Mouse (Mus musculus): ENCODE measurements around the gene Inhba.

The Inhba gene

DNA sequence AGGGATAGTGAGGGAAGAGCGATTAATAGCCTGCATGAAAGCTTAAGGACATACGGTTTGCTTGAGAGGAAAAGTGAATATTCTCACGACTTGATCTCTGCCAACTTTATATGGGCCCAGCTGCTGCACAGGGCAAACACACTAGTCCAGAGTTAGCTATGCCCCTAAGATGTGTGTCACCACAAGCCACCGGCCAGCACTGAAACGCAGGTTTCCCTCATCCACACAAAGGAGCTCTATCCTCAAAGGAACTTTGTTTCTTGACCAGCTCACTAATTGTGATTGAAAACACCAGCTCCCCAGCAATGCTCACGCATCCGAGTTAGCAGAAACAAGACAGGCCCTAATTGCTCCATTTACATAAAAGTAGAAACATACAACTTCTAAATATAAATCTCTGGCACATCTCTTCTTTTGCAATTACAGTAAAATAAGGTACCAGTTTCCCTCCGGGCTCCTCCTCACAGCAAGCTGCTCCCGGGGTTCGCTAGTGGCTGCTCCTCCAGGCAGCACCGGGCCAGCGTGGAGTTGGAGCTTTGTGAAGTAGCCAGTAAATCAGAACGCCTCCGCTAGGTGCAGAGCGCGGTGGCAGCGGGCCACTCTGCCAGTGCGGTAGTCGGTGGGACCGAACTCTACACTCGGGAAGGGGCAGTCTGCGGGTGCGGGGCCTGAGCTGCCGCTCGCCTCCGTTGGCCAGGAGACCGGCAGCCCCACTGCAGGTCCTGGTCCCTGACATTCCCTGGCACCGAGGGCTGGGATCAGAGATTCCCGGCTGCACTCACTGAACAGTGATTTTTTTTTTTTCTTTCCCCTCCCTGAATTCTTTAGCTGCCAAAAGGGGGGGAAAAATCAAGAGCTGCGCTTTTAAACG is at the start of gene Inhba:
Gene Inhba (plus strand): TSS at position 480 of the 871 bp plus-strand sequence.
- peak; percentile 75 for DNase-seq

DNA sequence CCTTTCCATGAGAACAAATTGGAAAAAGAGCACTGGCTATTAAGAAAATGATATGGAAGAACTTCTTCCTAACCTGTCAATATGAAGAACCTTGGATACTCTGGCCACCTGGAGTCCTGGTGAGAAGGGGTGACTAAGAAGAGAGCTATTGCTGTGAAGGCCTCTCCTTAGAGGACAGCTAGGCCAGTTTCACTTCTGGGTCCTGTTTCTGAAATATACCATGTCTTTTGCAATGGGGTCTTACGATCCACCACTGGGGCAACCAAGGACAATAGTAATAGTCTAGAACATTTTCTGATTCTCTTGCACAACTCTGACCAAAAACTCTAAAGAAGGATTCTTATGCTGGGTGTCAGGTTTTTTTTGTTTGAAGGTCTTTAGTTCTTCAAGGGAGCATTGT is 35.1 kb upstream of the Inhba start:
- no peak for DNase-seq

DNA sequence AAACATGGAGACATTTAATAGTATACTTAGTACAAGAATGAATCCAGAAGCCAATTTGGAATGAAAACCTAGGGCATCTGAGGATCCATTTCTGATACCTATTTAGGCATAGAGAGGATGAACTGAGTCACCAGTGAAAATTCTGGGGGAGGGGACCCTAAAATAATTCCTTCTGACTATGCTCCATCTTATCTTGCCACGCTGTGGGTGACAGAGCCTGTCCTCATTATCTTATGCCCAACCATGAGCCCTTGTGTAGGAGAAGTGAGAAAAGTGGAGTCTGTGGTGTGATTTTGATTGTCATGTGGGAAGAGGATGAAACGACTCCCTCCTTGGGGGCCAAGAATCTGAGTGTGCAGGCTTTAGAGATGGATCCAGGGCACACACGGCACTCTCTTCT is 32.1 kb upstream of the Inhba start:
- DNase-seq: no peak

DNA sequence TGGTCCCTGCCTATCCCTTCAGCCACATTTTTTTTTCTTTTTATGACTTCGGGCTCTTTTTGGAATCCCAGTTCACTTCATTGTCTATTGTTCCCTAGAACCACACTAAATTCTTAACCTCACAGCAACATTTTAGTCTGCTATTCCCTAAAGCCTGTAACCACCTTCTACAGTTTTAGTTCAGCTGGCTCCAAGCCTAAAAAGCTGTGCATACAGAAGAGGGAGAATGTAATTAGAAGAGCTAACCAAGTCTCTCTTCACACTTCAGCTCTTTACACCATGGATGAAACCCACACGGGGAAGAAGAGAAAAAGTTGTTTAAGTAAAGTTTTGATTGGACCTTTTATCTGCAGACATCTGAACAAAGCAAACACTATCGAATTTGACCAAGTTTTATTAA is 29.6 kb upstream of the Inhba start:
- DNase-seq: no peak

DNA sequence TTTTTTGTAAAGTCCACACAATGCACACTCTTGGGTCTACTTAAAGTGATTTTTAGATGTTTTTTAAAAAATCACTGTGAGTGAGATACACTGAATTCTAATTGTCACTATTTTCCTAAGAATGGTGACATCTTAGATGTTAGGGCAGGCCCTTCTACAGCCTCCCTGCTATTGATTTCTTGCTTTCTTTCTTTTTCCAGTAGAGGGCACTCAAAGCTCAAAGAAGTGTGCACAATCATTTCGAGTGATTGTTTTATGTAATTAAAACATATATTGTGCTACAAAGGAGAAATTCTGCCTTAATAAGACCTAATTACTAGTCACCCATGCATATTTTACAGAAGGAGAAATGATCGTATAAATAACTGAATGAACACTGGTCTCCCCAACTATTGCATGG is 25.9 kb upstream of the Inhba start:
- peak in 1 of 2 experiments; percentile 22 for DNase-seq

DNA sequence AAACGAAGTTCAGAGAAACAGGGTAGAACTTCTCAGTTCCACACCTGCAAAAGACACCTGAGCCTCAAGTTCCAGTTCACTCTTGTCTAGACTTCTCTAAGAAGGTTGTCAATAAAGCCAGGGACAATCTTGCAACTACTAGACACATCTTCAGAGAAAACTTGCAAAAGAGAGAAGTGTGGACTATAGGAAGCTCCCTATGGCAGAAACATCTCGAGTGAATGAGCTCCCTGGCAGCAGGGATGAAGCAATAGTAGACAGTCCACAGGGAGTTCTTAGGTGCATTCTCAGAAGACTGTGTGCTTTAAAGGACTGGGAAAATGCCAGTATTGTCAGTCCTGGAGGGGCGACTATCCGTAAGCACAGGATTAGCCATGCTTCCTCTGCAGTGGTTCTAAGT is 25.5 kb upstream of the Inhba start:
- no peak for DNase-seq

DNA sequence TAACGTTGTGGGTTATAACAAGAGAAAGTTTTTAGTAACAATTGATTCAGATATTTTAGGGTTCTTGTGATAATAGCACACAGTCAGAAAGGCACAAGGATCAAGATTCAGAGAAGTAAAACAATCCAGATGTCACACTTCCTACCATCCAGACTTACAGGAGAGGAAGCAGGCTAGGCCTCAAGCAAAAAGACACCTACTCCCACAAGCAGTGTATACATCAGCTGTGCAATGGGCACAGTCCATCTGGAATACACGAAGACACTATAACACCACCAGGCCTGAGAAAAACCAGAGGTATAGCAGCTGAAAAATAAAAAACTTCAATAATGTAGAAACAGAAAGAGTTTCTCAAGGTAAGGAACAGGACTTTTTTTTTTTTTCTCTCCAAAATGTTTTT is 16.3 kb upstream of the Inhba start:
- no peak for DNase-seq

DNA sequence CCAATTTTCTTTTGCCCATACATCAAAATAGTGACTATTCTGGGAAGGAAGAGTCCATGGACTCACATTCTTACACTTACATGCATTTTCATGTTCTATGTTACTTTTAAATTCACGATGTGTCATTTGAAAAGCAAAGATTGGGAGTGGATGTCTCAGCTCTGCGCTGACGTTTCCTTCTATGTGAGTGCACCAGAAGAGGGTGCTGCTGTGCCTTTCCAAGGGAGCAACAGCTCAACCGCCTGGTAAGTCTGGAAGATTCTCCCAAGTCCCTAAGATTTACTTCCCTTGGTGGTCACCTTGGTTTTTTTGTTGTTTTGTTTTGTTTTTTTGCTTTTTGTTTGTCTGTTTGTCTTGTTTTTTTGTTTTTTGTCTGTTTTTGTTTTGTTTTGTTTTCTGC is 6.1 kb upstream of the Inhba start:
- DNase-seq: peak; percentile 74 to 77

DNA sequence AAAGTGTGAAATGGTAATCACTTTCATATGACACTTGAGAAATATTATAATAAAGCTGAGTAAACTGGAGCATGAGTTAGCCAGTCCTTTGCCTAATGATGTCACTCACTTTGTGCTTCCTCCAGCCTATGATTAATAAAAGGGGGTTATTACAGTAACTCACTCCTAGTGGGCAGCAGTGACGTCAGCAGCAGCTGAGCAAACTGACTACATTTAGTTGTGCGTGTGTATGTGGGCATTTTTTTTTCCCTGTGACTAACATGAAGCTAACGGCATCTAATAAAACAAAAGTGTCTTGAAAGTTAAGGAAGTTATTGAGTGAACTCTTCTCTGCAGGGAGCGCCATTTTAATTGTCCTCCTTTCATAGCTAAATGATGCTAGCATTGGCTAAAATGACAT is 3.9 kb upstream of the Inhba start:
- DNase-seq: no peak

DNA sequence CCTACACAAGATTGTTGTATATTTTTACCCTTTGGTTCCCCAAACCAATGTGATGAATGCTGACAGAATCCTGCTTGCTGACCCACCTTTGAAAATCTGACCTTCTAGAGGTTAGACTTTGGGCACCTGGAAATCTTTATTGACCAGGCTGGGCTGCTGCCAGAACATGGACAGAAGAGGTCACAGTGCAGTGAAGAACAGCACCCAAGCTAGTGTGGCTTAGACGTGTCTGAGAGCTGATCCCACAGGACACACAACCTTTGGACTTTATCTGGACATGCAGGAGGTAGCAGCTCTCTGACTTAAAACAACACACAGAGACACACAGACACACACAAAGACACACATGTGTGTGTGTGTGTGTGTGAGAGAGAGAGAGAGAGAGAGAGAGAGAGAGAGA is 3.3 kb upstream of the Inhba start:
- DNase-seq: no peak

DNA sequence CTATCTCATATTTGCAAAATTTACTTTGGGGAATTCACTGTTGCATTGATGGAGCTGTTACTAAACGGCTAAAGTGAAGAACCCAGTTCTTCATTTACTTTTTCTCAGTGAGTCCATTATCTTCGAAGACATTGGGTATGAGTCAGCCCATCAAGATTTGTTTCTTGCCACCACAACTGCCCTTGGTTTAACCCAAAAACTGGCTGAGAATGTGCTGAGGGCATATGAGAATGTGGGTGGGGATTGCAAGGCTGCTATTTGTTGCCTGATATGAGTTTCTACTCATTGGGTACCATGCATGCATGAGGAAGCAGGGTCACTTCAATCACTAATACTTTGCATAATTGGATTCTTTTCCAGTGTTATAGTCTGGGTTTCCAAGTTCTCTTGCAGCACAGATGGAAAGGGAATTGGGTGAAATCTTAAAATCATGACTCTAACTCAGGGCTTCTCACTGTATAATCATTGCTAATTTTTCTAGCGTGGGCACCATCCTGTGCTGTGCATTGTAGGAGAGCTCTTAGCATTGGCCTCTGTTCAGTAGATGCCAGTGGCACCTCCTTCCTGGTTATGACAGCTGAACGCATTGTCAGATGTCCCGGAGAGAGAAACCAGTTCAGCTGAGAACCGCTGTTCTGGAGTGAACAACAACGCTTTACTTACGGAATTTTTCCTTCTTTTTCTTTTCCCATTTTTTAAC is 1.7 kb upstream of the Inhba start:
- no peak for DNase-seq

DNA sequence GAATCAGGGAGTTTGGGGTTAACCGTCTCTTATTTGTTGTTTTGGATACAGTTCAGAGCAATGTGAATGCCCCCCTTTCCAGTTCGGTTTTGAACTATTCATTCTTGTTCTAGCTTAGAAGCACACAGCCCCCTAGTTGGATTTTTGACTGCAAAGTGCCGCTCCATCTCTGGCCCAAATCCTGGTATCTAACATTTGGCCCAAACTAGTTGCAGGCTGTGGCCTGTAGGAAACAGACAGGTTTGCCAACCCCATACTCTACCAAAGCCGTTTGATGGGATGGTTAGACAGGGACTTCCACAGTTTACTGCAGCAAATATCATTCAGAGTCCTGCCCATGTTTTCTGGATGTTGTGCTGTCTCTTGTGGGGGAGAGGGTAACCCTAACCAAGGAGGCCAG is 1.1 kb upstream of the Inhba start:
- DNase-seq: no peak

DNA sequence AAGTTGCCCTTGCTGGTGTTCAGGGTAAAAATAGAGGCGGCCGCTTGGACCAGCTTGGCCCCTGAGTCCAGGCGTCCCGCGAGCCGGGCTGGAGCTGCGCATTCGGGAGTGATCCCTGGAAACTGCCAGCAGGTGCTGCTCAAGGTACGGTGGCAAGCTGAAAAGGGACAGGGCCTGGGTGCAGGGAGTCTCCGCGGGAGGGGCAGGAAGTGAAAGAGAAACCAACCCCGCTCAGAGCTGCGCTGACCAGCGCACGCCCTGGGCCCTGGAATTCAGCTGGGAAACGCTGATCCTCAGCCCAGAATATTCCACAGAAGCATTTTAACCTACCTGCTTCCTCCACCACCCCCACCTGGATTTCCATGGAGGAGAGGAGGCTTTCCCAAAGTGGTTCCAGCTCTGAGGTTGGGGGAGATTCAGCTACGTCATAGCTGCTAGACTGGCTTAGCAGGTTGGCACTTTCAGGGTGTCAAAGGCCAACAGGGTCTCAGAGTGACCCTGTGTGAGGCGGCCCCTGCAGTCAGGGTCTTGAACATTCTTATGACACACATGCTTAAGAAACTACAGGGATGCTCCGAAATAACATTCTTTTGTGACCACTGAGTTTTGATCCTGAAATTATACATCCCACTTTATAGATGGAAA is 714 bp downstream of the Inhba start:
- DNase-seq: peak; percentile 80 to 82

DNA sequence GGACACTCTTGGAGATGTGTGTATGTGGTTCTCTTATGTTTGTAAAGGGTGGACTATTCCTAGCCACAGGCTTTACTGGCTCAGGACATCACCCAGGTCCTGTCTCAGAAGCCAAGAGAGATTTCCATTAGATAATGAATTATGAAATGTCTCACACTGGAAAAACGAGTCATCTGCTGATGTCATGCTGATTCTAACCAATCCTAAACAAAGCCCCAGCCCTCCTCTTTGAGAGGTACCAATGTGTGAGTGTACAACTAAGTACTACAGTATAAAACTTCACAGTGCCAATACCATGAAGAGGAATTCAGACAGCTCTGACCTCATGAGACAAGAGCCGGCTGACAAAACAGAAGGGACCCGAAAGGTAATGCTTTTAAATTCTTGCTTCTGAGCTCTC is 2.5 kb downstream of the Inhba start:
- DNase-seq: no peak

DNA sequence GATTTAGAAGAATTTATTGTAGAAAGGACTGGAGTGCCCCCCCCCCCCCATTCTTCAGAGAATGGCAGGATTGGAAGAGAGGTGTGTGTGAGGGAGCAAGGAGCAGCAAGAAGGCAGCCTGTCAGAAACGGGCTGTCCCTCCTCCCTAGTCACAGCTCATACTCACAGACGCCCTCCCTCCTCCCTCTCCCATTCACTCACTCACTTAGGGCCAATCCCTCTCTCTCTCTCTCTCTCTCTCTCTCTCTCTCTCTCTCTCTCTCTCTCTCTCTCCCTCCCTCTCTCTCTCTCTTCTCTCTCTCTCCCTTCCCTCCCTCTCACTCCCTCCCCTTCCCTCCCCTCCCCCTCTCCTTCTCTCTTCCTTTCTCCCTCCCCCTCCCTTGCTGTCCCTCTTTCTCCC is 4.9 kb downstream of the Inhba start:
- peak in 1 of 2 experiments; percentile 12 for DNase-seq

DNA sequence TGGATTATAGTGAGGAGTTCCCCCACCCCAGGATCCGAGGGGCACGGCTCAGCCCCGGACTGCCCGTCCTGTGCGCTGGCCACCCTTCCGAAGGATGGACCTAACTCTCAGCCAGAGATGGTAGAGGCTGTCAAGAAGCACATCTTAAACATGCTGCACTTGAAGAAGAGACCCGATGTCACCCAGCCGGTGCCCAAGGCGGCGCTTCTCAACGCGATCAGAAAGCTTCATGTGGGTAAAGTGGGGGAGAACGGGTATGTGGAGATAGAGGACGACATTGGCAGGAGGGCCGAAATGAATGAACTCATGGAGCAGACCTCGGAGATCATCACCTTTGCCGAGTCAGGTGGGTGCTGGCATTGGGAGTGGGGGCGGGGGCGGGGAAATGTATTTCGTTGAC is 5.7 kb downstream of the Inhba start:
- peak; percentile 16 to 22 for DNase-seq

DNA sequence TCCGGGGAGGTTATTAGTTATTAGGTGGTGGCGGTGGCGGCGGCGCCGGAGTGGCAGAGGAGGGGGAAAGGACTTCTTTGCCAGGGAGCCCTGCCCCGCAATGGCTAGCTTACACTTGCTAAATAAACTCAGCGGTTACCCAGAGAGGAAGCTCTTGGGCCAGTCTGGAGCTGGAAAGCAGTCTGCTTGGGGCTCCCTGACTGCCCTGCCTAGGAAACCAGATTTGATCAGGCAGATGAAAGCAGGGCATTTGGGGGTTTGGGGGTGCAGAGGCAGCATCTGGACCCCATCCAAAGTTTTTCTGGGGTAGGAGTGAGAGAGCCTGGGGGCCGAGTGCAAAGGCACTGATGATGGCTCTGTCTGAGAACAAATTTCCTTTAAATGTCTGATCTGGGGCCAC is 6.1 kb downstream of the Inhba start:
- peak; percentile 18 to 24 for DNase-seq

DNA sequence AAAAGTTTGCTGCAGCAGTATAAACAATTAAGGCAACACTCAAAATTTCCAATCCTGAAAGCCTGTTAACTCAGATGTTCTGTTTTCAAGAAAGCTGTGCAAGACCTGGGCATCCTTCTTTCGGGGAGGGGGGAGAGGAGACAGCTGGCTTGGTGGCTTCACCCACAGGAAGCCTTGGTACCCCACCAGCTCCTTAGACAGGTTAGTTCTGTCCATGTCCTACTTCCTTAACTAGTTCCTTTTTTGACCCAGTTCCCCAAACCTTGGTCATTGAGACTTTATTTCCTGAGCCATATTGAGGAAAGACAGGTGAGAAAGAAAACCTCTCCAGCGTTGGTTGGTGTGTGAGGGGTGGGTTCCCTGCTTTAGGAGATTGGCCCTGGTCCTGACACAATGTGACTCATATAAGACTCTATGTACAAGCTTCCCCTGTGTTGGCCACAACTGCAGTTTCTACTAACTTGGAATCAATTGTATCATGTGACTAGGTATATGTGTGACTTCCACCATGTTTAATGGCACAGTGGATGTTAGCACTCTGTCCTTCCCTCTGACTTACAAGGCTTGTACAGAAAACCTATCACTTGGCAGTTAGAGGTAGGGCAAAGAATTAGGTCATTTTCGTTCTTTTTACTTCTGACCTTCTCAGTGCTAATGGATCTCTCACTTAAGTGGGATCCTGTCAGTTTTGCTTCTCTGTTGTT is 7.3 kb downstream of the Inhba start:
- DNase-seq: no peak

DNA sequence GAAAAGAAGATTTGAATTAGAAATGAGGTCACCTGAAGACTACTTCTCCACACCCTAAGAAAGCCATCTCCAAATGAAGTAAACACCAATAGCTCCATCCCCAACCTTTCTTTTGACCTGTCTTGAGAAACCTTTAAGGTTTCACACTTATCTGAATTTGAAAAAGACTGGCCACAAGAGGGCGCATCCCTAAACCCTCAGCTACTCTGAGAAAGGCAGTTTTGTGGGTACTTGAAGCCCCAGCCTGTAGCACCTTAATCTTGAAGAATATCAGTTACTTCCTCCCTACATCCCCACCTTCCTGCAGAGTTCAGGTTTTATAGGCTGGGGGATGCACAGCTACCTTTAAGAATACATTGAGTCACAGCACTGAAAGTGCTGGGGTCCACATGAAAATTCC is 9.0 kb downstream of the Inhba start:
- peak; percentile 76 to 83 for DNase-seq

DNA sequence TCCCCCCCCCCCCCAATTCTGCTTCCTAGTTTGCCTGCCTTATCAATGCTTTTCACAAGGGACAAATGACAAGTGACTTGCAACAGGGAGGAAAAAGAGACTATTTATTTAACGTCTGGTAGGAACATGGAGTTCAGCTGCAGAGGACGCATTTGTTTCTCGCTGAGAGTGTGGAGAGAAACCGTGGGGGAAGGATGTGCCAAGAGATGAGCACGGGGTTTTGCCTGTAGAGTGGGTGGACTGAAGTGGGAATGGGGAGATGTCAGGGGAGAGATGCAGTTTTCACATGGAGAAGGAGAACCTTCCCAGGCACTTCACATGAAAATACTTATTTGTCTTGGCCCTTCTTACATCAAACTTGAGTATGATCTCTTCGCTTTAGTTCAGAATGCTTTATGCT is 9.5 kb downstream of the Inhba start:
- no peak for DNase-seq

DNA sequence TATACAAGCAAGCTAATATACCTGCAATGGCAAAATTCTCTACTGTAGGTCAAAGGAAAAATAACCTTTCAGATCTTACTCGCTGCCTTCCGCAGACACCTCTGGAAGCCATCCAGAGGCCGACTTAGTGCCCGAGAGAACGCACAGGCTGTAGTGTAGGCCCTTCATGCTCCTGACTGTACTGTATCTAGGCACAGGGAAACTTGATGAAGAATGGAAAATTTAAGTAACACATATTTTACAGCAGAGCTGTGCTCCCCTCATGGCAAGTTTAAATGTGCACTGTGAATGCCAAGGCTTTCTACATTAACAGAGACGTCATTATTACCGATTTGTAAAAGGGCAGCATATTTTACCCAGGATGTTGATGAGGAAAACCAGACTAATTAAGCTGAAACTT is 10.2 kb downstream of the Inhba start:
- DNase-seq: no peak

DNA sequence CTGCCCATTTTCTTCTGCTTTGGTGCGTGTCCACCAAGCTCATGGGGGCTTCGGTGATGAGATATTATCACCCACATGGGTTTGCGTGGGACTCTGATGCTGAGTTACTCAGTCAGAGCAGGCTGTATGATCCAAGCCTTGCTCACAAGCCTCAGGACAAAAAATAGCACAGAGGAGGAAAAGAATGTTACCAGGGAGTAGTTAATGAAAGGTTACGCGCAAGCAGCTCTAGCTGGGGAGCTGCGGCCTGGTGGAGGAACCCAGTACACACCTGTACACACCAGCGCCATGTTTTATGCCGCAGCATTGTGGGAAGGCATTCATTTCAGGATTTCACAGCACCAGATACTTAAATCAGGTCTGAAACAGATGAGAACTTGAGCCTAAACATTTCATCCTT is 10.9 kb downstream of the Inhba start:
- DNase-seq: no peak
